Mouse (Mus musculus) heart, embryonic 16.5 days (tissue): ENCODE measurements around the gene Slc35b1. TPM values are rescaled to one million over a fixed set of nuclear protein-coding genes. Genes with fewer than 3 reads are reported as not detected.
A peak's percentile ranks its signal among the peaks of the same experiment; 100 is the strongest.

Experiments
- ATAC-seq: fragments of 200-750 bp; cut with Nextera tagmentation; replicated peaks from 2 replicates; pipeline ENCODE4 v1.8.0; 2017; ENCODE audit warnings: moderate number of reproducible peaks; ENCODE audit not compliant: insufficient read depth, low FRiP score; ENCODE audit errors: extremely low read depth
- H3K27ac ChIP-seq: fragments of 300-500 bp; sonication (generic); 2 replicates; pipeline ENCODE4 v1.5.1; 2014; ENCODE audit warnings: mild to moderate bottlenecking, low read length, control low read depth, moderate library complexity
- H3K27me3 ChIP-seq: fragments of 300-500 bp; sonication (generic); 2 replicates; pipeline ENCODE4 v1.6.1; 2014; ENCODE audit warnings: low read length, mixed read lengths; ENCODE audit not compliant: control insufficient read depth, insufficient read depth
- H3K36me3 ChIP-seq: fragments of 300-500 bp; sonication (generic); 2 replicates; pipeline ENCODE4 v1.6.1; 2014; ENCODE audit not compliant: control insufficient read depth, insufficient read depth
- H3K4me1 ChIP-seq: fragments of 300-500 bp; sonication (generic); 2 replicates; pipeline ENCODE4 v1.6.1; 2014; ENCODE audit warnings: low read length, mixed read lengths; ENCODE audit not compliant: control insufficient read depth, insufficient read depth
- H3K4me2 ChIP-seq: fragments of 300-500 bp; sonication (generic); 2 replicates; pipeline ENCODE4 v1.6.1; 2014; ENCODE audit warnings: low read depth, mild to moderate bottlenecking, control low read depth, low read length
- H3K4me3 ChIP-seq: fragments of 300-500 bp; sonication (generic); 2 replicates; pipeline ENCODE4 v1.5.1; 2014; ENCODE audit warnings: mild to moderate bottlenecking, control low read depth, low read length
- H3K9ac ChIP-seq: fragments of 300-500 bp; sonication (generic); 2 replicates; pipeline ENCODE4 v1.6.1; 2014; ENCODE audit warnings: low read length, control low read depth
- H3K9me3 ChIP-seq: fragments of 300-500 bp; sonication (generic); replicated peaks from 2 replicates; pipeline ENCODE4 v1.6.1; 2016; ENCODE audit warnings: low read length; ENCODE audit not compliant: control insufficient read depth
- WGBS: fragments of 180-500 bp; shearing (Covaris S2); extraction: QIAGEN DNeasy Blood & Tissue Kit; methylation state at CpG from one replicate; pipeline ENCODE4 v1.1.7; 2014; 5-methylcytosine and 5-hydroxymethylcytosine counted together
- polyA plus RNA-seq: library from polyadenylated mRNA; unstranded; fragments of >200 nt; fragmentation: Nextera tagmentation; extraction: Ambion mirVana; gene quantifications from 2 replicates; pipeline ENCODE4 v1.2.1, GENCODE M21; 2015

Gene Slc35b1
- polyA plus RNA-seq, 1 experiment from 2014 or later: 73.0 TPM

- Histone ChIP-seq H3K4me2 (no peak overlapping the region), H3K27me3 (no peaks in the 10 kb centered on the region), H3K4me1 (peaks cover 11% of the 10 kb centered on the region), H3K36me3 (peaks cover 30% of the 10 kb centered on the region), H3K4me3 (no peak overlapping the region), H3K9me3 (no peaks in the 10 kb centered on the region), H3K9ac (no peak overlapping the region), H3K27ac (no peak overlapping the region)
- ATAC-seq: no peak
- WGBS: 79% methylated on average over 7 of the region's 7 CpGs
Observed at GRCm38 (mm10) chr11:95387354-95387753, 2.9 kb downstream of the Slc35b1 start.

GRCm38 (mm10) chr11:95389006-95389405 is 4.5 kb downstream of the Slc35b1 start:
- H3K4me1 ChIP-seq: peaks cover 10% of the 10 kb centered on the region
- H3K4me2 ChIP-seq: no peak overlapping the region
- 71% methylated on average over 3 of the region's 3 CpGs for WGBS
- no peaks in the 10 kb centered on the region for H3K27me3 ChIP-seq
- no peak overlapping the region for H3K9ac ChIP-seq
- ATAC-seq: no peak
- H3K27ac ChIP-seq: no peak overlapping the region
- H3K9me3 ChIP-seq: no peaks in the 10 kb centered on the region
- peaks cover 30% of the 10 kb centered on the region for H3K36me3 ChIP-seq
- H3K4me3 ChIP-seq: no peak overlapping the region

GRCm38 (mm10) chr11:95390420-95390819 is 5.9 kb downstream of the Slc35b1 start:
- H3K36me3 ChIP-seq: peaks cover 30% of the 10 kb centered on the region
- no peak overlapping the region for H3K27ac ChIP-seq
- H3K4me3 ChIP-seq: no peak overlapping the region
- H3K4me1 ChIP-seq: peaks cover 7% of the 10 kb centered on the region
- H3K4me2 ChIP-seq: no peak overlapping the region
- no peak overlapping the region for H3K9ac ChIP-seq
- no peak for ATAC-seq
- H3K9me3 ChIP-seq: no peaks in the 10 kb centered on the region
- WGBS: 83% methylated on average over 6 of the region's 6 CpGs
- H3K27me3 ChIP-seq: no peaks in the 10 kb centered on the region

- Histone ChIP-seq H3K27me3 (no peaks in the 10 kb centered on the region), H3K4me2 (no peak overlapping the region), H3K9ac (no peak overlapping the region), H3K4me3 (no peak overlapping the region), H3K9me3 (no peaks in the 10 kb centered on the region), H3K36me3 (peaks cover 30% of the 10 kb centered on the region), H3K4me1 (no peaks in the 10 kb centered on the region; the same call in 1 of the 2 replicates), H3K27ac (no peak overlapping the region)
- 70% methylated on average over 4 of the region's 4 CpGs for WGBS
- no peak for ATAC-seq
Observed at GRCm38 (mm10) chr11:95391201-95391600, 6.7 kb downstream of the Slc35b1 start.

- Histone ChIP-seq H3K4me2 (no peak overlapping the region), H3K27me3 (no peaks in the 10 kb centered on the region), H3K27ac (peak overlapping the region; percentile 30; the same call in 1 of the 2 replicates), H3K9me3 (no peaks in the 10 kb centered on the region), H3K4me3 (no peak overlapping the region), H3K36me3 (peaks cover 30% of the 10 kb centered on the region), H3K9ac (peak overlapping the region; percentile 33; the same call in 1 of the 2 replicates), H3K4me1 (no peaks in the 10 kb centered on the region; the same call in 1 of the 2 replicates)
- 69% methylated on average over 5 of the region's 5 CpGs for WGBS
- no peak for ATAC-seq
Observed at GRCm38 (mm10) chr11:95391743-95392142, 7.3 kb downstream of the Slc35b1 start.

- Histone ChIP-seq H3K36me3 (peaks cover 26% of the 10 kb centered on the region), H3K4me1 (no peaks in the 10 kb centered on the region; the same call in 1 of the 2 replicates), H3K9ac (peak overlapping the region; percentile 33; the same call in 1 of the 2 replicates), H3K4me3 (no peak overlapping the region), H3K4me2 (no peak overlapping the region), H3K27ac (peak overlapping the region; percentile 30; the same call in 1 of the 2 replicates), H3K9me3 (no peaks in the 10 kb centered on the region), H3K27me3 (no peaks in the 10 kb centered on the region)
- 0 out of 2 replicates have a peak, but pooled peaks have one; percentile 29 for ATAC-seq
- WGBS: 54% methylated on average over 7 of the region's 7 CpGs
Observed at GRCm38 (mm10) chr11:95392223-95392667, 7.8 kb downstream of the Slc35b1 start.

GRCm38 (mm10) chr11:95392708-95393499 is 8.4 kb downstream of the Slc35b1 start:
- H3K4me2 ChIP-seq: no peak overlapping the region
- no peak for ATAC-seq

GRCm38 (mm10) chr11:95393500-95393816 is 9.0 kb downstream of the Slc35b1 start:
- Histone ChIP-seq H3K27me3 (no peaks in the 10 kb centered on the region), H3K4me2 (no peak overlapping the region), H3K4me3 (no peak overlapping the region), H3K9ac (no peak overlapping the region), H3K4me1 (no peaks in the 10 kb centered on the region; the same call in 1 of the 2 replicates), H3K9me3 (no peaks in the 10 kb centered on the region), H3K36me3 (peaks cover 16% of the 10 kb centered on the region), H3K27ac (peak overlapping the region; percentile 11; the same call in 1 of the 2 replicates)
- WGBS: 33% methylated on average over 5 of the region's 5 CpGs
- no peak for ATAC-seq

More at GRCm38 (mm10) chr11:95392708-95393499, 8.4 kb downstream of the Slc35b1 start:
- Histone ChIP-seq H3K9ac (no peak overlapping the region), H3K9me3 (no peaks in the 10 kb centered on the region), H3K27ac (peak overlapping the region; percentile 11; the same call in 1 of the 2 replicates), H3K27me3 (no peaks in the 10 kb centered on the region), H3K4me3 (no peak overlapping the region), H3K4me1 (no peaks in the 10 kb centered on the region; the same call in 1 of the 2 replicates), H3K36me3 (peaks cover 21% of the 10 kb centered on the region)
- WGBS: 74% methylated on average over 11 of the region's 11 CpGs

GRCm38 (mm10) chr11:95394112-95394511 is 9.6 kb downstream of the Slc35b1 start:
- no peak overlapping the region for H3K4me2 ChIP-seq
- no peak for ATAC-seq
- H3K27ac ChIP-seq: no peak overlapping the region
- H3K9me3 ChIP-seq: no peaks in the 10 kb centered on the region
- H3K36me3 ChIP-seq: peaks cover 13% of the 10 kb centered on the region
- 49% methylated on average over 5 of the region's 5 CpGs for WGBS
- no peaks in the 10 kb centered on the region for H3K27me3 ChIP-seq
- H3K4me3 ChIP-seq: no peak overlapping the region
- H3K9ac ChIP-seq: no peak overlapping the region
- H3K4me1 ChIP-seq: no peaks in the 10 kb centered on the region; the same call in 1 of the 2 replicates
